Mouse (Mus musculus): Measurements from ENCODE around the gene Fut2.
A peak's percentile ranks its signal among the peaks of the same experiment; 100 is the strongest.

Gene Fut2

DNA sequence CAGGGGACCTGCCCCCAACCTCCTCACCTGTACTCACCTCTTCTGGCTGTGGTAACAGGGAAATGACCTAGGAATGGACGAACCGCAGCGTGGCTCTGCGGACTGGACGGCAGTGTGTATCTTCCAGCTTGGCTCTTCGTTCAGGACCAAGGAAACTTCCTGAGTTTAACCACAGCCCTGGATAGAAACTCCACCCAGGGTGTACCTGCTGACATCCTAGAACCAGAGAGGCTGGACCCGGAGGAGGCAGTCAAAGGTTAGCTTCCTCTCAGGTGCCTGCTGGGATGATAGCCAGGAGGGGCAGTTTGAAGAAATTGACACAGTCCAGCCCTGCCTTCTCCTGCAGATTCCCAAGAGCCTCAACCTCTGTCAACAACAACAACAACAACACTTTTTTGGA lies at the start of gene Fut2:
TSS of gene Fut2 (minus strand) at position 234 of the 400 bp plus-strand sequence.
- no peak for DNase-seq (ENCODE audit: low read depth, low spot score)

DNA sequence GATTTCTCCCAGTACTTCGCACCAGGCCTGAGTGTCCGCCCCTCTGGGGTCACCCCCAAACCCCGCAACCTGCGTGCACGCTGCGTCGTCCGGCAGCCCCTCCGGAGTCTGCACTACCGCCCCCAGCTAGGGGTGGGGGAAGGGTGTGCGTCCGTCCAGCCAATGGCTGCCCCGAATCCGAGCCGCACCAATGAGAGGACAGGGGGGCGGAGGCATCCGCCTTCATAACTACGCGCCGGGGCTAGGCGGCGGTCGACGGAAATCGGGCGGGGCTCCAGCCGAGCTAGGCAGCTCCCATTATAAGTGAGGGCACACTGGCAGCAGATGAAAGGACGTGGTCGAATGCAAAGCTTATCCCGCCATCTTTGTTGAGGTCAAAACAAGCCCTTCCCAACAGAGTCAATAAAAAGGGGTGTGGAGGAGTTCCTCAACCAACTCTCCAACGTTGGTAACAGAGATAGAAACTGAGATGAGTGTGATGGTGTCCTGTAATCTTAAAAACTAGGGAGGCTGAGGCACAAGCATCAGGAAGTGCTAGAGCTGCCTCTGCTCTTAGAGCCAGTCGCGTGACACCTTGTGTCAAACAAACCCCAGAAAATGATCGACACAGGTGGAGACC lies 49.0 kb upstream of the Fut2 start, which contains the start of gene Rpl18:
TSS of gene Rpl18 (plus strand) at position 368 of the 619 bp plus-strand sequence.
- peak; percentile 92 for DNase-seq (ENCODE audit: low read depth, low spot score)

GRCm38 (mm10) chr7:45714630-45715089 lies 48.5 kb upstream of the Fut2 start:
- no peak for DNase-seq (ENCODE audit: low read depth, low spot score)

DNA sequence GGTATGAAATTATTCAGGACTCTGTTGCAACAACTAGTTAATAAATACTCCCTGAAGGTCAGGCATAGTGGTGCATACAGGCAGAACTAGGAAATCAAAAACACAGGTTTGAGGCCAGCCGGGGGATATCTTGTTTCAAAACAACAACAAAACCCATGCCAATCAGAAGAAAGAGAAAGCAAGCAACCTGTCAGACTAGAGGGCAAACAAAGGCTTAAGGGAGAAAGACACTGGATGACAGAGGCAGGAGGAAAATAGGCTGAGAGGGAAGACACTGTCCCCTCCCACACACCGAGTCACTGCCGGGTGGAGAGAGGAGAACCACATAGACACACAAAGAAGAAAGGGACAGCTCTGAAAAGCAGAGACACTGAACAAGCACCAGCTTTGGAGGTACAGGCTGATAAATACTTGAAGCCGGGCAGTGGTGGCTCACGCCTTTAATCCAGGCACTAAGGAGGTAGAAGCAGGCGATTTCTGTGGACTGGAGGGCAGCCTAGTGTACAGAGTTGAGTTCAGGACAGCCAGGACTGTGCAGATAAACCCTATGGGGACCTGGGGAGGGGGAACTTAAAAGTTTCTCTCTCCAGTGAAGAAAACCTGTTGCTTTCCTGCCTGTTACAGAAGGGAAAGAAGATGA lies 47.8 kb upstream of the Fut2 start:
- DNase-seq (ENCODE audit: low read depth, low spot score): no peak

GRCm38 (mm10) chr7:45713396-45713795 lies 47.2 kb upstream of the Fut2 start:
- DNase-seq (ENCODE audit: low read depth, low spot score): no peak

- DNase-seq (ENCODE audit: low read depth, low spot score): no peak
Observed at GRCm38 (mm10) chr7:45712022-45712757, 46.0 kb upstream of the Fut2 start.

- no peak for DNase-seq (ENCODE audit: low read depth, low spot score)
Observed at GRCm38 (mm10) chr7:45711316-45712021, 45.3 kb upstream of the Fut2 start.

- no peak for DNase-seq (ENCODE audit: low read depth, low spot score)
Observed at GRCm38 (mm10) chr7:45710477-45711191, 44.4 kb upstream of the Fut2 start.

DNA sequence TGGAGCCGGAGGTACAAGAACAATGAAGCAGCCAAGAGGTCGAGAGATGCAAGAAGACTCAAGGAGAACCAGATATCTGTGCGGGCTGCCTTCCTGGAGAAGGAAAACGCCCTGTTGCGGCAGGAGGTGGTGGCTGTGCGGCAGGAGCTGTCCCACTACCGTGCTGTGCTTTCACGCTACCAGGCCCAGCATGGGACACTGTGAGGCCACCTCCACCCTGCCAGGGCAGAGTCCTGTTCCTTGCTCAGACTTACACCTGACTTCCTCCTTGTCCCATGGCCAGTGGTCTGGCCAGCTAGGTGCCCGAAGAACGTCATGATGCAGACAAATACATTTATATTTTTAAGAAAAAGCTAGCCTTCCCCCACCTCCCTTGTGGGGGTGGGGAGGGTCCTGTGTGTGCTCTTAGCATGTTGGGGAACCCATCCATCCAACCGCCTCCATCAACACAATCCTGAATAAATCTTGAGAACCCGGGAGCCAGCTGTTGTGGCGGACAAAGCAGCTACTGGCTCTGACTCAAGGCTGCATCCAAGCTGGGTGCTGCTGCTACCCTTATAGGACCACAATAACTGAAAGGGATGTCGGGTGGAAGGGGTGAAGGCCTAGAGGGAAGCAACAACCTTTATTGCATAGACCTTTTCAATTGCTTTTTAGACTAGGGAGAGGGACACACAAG lies 43.6 kb upstream of the Fut2 start:
- DNase-seq (ENCODE audit: low read depth, low spot score): no peak

- DNase-seq (ENCODE audit: low read depth, low spot score): no peak
Observed at GRCm38 (mm10) chr7:45709036-45709435, 42.8 kb upstream of the Fut2 start.

DNA sequence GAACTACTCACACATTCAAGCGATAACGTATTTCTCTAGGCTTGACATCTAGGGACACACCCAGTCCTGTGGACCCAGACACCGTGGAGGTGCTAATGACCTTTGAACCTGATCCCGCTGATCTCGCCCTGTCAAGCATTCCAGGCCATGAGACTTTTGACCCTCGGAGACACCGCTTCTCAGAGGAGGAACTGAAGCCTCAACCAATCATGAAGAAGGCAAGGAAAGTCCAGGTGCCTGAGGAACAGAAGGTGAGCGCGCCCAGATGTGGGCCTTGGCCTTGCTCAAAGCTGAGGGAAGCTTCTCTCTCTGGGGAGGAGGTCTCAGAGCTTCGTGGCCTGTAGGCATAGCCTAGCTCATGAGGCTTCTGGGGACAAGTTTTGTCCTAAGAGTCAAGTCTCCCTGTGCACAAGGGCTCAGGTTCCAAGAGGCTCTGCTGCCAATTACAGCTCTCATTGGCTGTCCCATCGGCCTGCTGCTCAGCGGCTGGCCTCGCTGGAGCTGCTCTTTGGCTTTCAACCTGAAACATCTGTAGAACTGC lies 42.1 kb upstream of the Fut2 start:
- DNase-seq (ENCODE audit: low read depth, low spot score): no peak

GRCm38 (mm10) chr7:45707375-45707967 lies 41.3 kb upstream of the Fut2 start:
- no peak for DNase-seq (ENCODE audit: low read depth, low spot score)

DNA sequence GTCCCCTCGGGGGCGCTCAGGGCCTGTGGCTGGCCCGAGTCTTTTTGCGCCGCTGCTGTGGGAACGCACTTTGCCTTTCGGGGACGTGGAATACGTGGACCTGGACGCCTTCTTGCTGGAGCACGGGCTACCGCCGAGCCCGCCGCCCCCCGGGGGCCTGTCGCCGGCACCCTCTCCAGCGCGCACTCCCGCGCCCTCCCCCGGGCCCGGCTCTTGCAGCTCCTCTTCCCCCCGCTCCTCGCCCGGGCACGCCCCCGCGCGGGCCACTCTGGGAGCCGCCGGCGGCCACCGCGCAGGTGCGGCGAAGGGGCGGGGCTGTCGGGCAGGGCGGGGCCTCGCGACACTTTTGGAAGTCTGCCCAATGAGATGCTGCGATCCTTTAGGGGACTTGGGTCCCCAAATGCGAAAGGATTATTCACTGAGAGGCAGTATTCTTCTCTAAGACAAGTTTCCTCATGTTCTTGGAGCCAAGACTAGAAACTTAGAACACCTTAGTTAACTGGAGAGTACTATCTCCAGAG lies 40.6 kb upstream of the Fut2 start:
- DNase-seq (ENCODE audit: low read depth, low spot score): no peak

- DNase-seq (ENCODE audit: low read depth, low spot score): no peak
Observed at GRCm38 (mm10) chr7:45705873-45706281, 39.7 kb upstream of the Fut2 start.

DNA sequence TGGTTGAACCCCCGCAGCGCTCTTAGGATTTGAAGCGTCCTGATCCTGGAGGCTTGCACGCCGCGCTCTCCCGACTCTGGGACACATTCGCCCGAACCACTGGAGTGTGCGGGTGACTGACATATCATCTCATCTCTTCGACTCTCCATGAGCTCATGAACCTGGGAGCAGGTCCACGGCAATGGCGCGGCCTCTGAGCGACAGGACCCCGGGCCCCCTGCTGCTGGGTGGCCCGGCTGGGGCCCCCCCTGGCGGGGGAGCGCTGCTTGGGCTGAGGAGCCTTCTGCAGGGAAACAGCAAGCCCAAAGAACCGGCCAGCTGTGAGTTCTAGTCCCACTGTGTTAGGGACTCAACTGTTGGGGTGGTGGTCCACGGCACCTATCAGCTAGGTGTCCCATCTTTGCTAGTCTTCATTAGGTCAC lies 39.3 kb upstream of the Fut2 start:
- no peak for DNase-seq (ENCODE audit: low read depth, low spot score)

GRCm38 (mm10) chr7:45704730-45705442 lies 38.7 kb upstream of the Fut2 start, which contains the start of gene Dbp:
TSS of gene Dbp (plus strand) at chr7:45705088.
- peak; percentile 96 for DNase-seq (ENCODE audit: low read depth, low spot score)

GRCm38 (mm10) chr7:45704046-45704559 lies 37.9 kb upstream of the Fut2 start:
- DNase-seq (ENCODE audit: low read depth, low spot score): no peak

DNA sequence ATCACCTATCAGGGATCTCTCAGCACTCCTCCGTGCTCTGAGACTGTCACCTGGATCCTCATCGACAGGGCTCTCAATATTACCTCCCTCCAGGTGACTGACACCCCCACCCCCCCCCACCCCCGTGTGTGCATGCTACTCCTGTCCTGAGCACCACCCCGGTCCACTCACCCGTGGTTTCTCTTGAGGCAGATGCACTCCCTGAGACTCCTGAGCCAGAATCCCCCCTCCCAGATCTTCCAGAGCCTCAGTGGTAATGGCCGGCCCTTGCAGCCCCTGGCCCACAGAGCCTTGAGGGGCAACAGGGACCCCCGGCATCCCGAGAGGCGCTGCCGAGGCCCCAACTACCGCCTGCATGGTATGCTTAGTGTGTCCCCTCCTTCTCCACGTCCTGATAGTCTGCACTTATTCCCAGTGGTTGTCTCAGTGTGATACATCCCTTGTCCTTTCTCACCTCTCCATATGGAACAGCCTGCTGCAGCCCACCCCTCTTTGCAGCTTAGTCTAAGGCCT lies 37.4 kb upstream of the Fut2 start:
- no peak for DNase-seq (ENCODE audit: low read depth, low spot score)

Data from WW6 (cell line).